24 mouse cellular contexts compared by ENCODE assay signal in the genomic region with DNA sequence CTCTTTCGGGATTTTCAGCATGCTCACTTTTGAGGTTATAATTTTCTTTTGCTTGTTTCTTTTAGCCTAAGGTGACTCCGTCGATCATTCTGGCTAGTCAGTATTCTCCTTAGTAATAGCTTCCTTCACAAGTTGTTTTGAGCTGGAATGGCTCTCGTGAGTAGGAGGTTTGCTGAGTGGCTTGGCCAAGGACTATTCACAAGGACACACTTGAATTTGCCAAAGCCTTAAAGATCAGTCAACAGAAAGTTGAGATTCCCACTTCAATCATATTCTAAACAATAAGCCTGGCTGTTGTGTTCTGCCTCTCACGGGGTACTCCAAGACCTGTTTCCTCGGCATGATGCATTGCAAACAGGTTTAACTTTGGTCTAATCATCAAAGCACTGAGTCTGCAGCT.
"Had no signal": no experiment of that assay in that cellular context is flagged by ENCODE, and none has a peak within 500 bp of the region (broad histone marks: within the 10 kb centered on the region; RNA-seq: fewer than 3 reads in every experiment).

No protein-coding gene starts in this region.

- H3K4me1 ChIP-seq: heart, embryonic 12.5 days; intestine, embryonic 15.5 days had no signal

- H3K36me3 ChIP-seq: heart, embryonic 10.5 days; heart, embryonic 12.5 days; hindbrain, embryonic 12.5 days; hindbrain, embryonic 15.5 days; intestine, embryonic 15.5 days; limb, embryonic 10.5 days; limb, embryonic 12.5 days had no signal

- DNase-seq: gastrocnemius, adult 2 months; gastrocnemius, postnatal 10 days; gastrocnemius, postnatal 25 days; heart, adult 18-20 months; heart, postnatal 10 days; heart, postnatal 4 days; kidney, adult 18-20 months; kidney, adult 8-10 months; kidney, postnatal 10 days; kidney, postnatal 25 days; kidney, postnatal 4 days had no signal

- H3K9ac ChIP-seq: heart, embryonic 12.5 days; hindbrain, embryonic 12.5 days; hindbrain, embryonic 15.5 days; intestine, embryonic 15.5 days; limb, embryonic 12.5 days had no signal

- H3K27ac ChIP-seq: gastrocnemius, adult 2 months; heart, embryonic 10.5 days; hindbrain, embryonic 10.5 days; hindbrain, embryonic 12.5 days; hindbrain, embryonic 15.5 days; intestine, embryonic 15.5 days; layer of hippocampus, adult 2 months; left cerebral cortex, adult 2 months; limb, embryonic 10.5 days; limb, embryonic 12.5 days had no signal

- H3K27me3 ChIP-seq: heart, embryonic 12.5 days; hindbrain, embryonic 12.5 days; hindbrain, embryonic 15.5 days; intestine, embryonic 15.5 days; limb, embryonic 12.5 days had no signal

- ATAC-seq: forebrain, embryonic 16.5 days; inflammation-experienced regulatory T-cells, adult 6 months; intestine, embryonic 15.5 days; intestine, postnatal 0 days had no signal

- H3K4me3 ChIP-seq: gastrocnemius, adult 2 months; heart, embryonic 10.5 days; heart, embryonic 12.5 days; hindbrain, embryonic 10.5 days; hindbrain, embryonic 12.5 days; hindbrain, embryonic 15.5 days; intestine, embryonic 15.5 days; layer of hippocampus, adult 2 months; left cerebral cortex, adult 2 months; limb, embryonic 10.5 days; limb, embryonic 12.5 days had no signal

- H3K4me2 ChIP-seq: heart, embryonic 12.5 days; hindbrain, embryonic 12.5 days; hindbrain, embryonic 15.5 days; intestine, embryonic 15.5 days; limb, embryonic 12.5 days had no signal

- H3K9me3 ChIP-seq: heart, embryonic 10.5 days; heart, embryonic 12.5 days; hindbrain, embryonic 10.5 days; hindbrain, embryonic 12.5 days; hindbrain, embryonic 15.5 days; intestine, embryonic 15.5 days; limb, embryonic 10.5 days; limb, embryonic 12.5 days had no signal
